Mouse (Mus musculus) G1E (cell line): ENCODE data around the gene C2cd3. TPM values are rescaled to one million over a fixed set of nuclear protein-coding genes. Genes with fewer than 3 reads are reported as not detected.

Experiments used
- ATAC-seq: 2 replicates; pipeline ENCODE4 v1.8.0; 2016; ENCODE audit warnings: mild to moderate bottlenecking; ENCODE audit not compliant: insufficient number of reproducible peaks, poor library complexity, low FRiP score, severe bottlenecking; ENCODE audit errors: extremely low read depth
- DNase-seq: peaks from one replicate; pipeline ENCODE4 v3.0.0; 2012; ENCODE audit warnings: low spot score
- H3K27me3 ChIP-seq: 2 replicates; pipeline ENCODE4 v1.6.1; 2012; ENCODE audit warnings: mild to moderate bottlenecking, low read length, inconsistent platforms; ENCODE audit not compliant: insufficient read depth
- H3K36me3 ChIP-seq: replicated peaks from 2 replicates; pipeline ENCODE3; 2012; ENCODE audit warnings: mild to moderate bottlenecking, inconsistent platforms
- H3K4me1 ChIP-seq: 2 replicates; pipeline ENCODE4 v1.6.1; 2012; ENCODE audit warnings: low read depth, low read length, inconsistent platforms, mixed read lengths; ENCODE audit not compliant: insufficient read depth
- H3K4me3 ChIP-seq: 2 replicates; pipeline ENCODE4 v1.5.1; 2012; ENCODE audit warnings: low read depth, mild to moderate bottlenecking, inconsistent platforms, low read length, moderate library complexity, mixed read lengths
- H3K9me3 ChIP-seq: replicated peaks from 2 replicates; pipeline ENCODE4 v1.6.1; 2012; ENCODE audit warnings: inconsistent platforms
- CTCF ChIP-seq: IDR thresholded peaks from 2 replicates; pipeline ENCODE4 v1.5.1; 2012; ENCODE audit warnings: low read depth, low read length, inconsistent platforms, mixed read lengths
- GATA1 ChIP-seq: IDR thresholded peaks from 2 replicates; pipeline ENCODE4 v1.6.1; 2012; ENCODE audit warnings: borderline replicate concordance, low read length, inconsistent platforms, mixed read lengths
- GATA2 ChIP-seq: IDR thresholded peaks from 2 replicates; pipeline ENCODE4 v1.6.1; 2012; ENCODE audit warnings: low read depth, low read length, inconsistent platforms, borderline replicate concordance
- POLR2AphosphoS5 ChIP-seq: IDR thresholded peaks from 2 replicates; pipeline ENCODE4 v1.6.1; 2012; ENCODE audit warnings: low read depth, low read length, inconsistent platforms; ENCODE audit not compliant: insufficient replicate concordance
- TAL1 ChIP-seq: conservative IDR thresholded peaks from 2 replicates; pipeline ENCODE4 v1.6.1; 2012; ENCODE audit warnings: low read depth, low read length, inconsistent platforms, mixed read lengths
- polyA plus RNA-seq: library from polyadenylated mRNA; stranded (reverse); fragments of >175 nt; gene quantifications from 2 replicates; pipeline ENCODE4 v1.2.3, GENCODE M21; 2012
- total RNA-seq, 2 experiments: library from RNA; stranded (forward) in 1 of 2; stranded (reverse) in 1 of 2; fragments of 200-1000 nt in 1 of 2; fragments of >200 nt in 1 of 2; fragmentation: Nextera tagmentation in 1 of 2; gene quantifications; 2 replicates each; pipeline ENCODE4 v1.2.3; 2014 to 2017

C2cd3 gene
- total and polyA plus RNA-seq, 3 experiments, result 22.6 to 76.2 (median 27.7) TPM

DNA sequence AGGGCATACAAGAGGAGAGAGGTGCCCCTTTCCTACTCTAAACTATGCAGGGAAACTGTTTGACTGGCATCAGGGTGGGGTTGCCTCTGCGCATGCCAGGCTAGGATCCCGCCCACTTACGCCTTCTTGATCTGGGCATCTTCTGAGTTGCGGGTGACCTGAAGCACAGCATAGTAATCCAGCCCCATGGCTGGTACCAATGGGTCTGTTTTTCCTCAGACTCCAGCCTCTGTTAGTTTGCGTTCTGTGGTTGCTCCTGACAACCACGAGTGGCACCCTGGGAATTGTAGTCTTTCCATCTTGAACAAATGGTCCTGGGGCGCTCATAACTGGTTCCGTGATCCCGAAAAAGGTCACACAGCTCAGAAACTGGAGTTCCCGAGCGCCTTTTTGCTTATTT lies 142.5 kb downstream of the C2cd3 start, which contains the start of gene Dnajb13:
Gene Dnajb13, minus strand, starts transcription at position 388 of the 400 bp plus-strand sequence.
- no peak for ATAC-seq
- H3K9me3 ChIP-seq, result no peaks in the 10 kb centered on the region
- H3K4me1 ChIP-seq, result peaks cover 18% of the 10 kb centered on the region
- TF ChIP-seq GATA2, result no peak
- TF ChIP-seq TAL1, result no peak
- no peak for TF ChIP-seq POLR2AphosphoS5
- TF ChIP-seq GATA1, result no peak
- TF ChIP-seq CTCF, result no peak
- H3K4me3 ChIP-seq, result no peak within 1 kb of the TSS
- H3K27me3 ChIP-seq, result peaks cover 56% of the 10 kb centered on the region
- H3K36me3 ChIP-seq, result no peaks in the 10 kb centered on the region
- DNase-seq, result no peak

Other genes with a start within 250 kb of the C2cd3 start
- gene Lipt2, start 213.0 kb upstream of the C2cd3 start, total RNA-seq (2014; fragmentation: Nextera tagmentation), result 8.7 and 11.7 TPM in 2 replicates
- gene Lipt2, start 213.0 kb upstream of the C2cd3 start, total RNA-seq (2017), result 9.1 and 10.9 TPM in 2 replicates
- 5.5 and 6.2 TPM in 2 replicates for gene Lipt2, start 213.0 kb upstream of the C2cd3 start, polyA plus RNA-seq
- 21.8 and 27.6 TPM in 2 replicates for gene Kcne3, start 195.7 kb upstream of the C2cd3 start, total RNA-seq (2014; fragmentation: Nextera tagmentation)
- 71.8 and 73.8 TPM in 2 replicates for gene Kcne3, start 195.7 kb upstream of the C2cd3 start, total RNA-seq (2017)
- gene Kcne3, start 195.7 kb upstream of the C2cd3 start, polyA plus RNA-seq, result 1.5 and 1.6 TPM in 2 replicates
- gene Pgm2l1, start 144.8 kb upstream of the C2cd3 start, total RNA-seq (2014; fragmentation: Nextera tagmentation), result 20.8 and 22.5 TPM in 2 replicates
- 21.0 and 22.6 TPM in 2 replicates for gene Pgm2l1, start 144.8 kb upstream of the C2cd3 start, total RNA-seq (2017)
- gene Pgm2l1, start 144.8 kb upstream of the C2cd3 start, polyA plus RNA-seq, result 21.3 and 21.6 TPM in 2 replicates
- gene P4ha3, start 86.7 kb upstream of the C2cd3 start, total RNA-seq (2014; fragmentation: Nextera tagmentation), result not detected in 2 replicates
- 0.12 and 0.16 TPM in 2 replicates for gene P4ha3, start 86.7 kb upstream of the C2cd3 start, total RNA-seq (2017)
- gene P4ha3, start 86.7 kb upstream of the C2cd3 start, polyA plus RNA-seq, result not detected in 2 replicates
- 45.2 and 57.8 TPM in 2 replicates for gene Ppme1, start 74 bp downstream of the C2cd3 start, total RNA-seq (2014; fragmentation: Nextera tagmentation)
- 85.7 and 87.0 TPM in 2 replicates for gene Ppme1, start 74 bp downstream of the C2cd3 start, total RNA-seq (2017)
- gene Ppme1, start 74 bp downstream of the C2cd3 start, polyA plus RNA-seq, result 54.4 and 61.1 TPM in 2 replicates
- not detected in 2 replicates for gene Ucp3, start 100.8 kb downstream of the C2cd3 start, total RNA-seq (2014; fragmentation: Nextera tagmentation)
- 0.33 TPM in 1 of 2 replicates, not detected in the other for gene Ucp3, start 100.8 kb downstream of the C2cd3 start, total RNA-seq (2017)
- not detected in 2 replicates for gene Ucp3, start 100.8 kb downstream of the C2cd3 start, polyA plus RNA-seq
- gene Ucp2, start 121.1 kb downstream of the C2cd3 start, total RNA-seq (2014; fragmentation: Nextera tagmentation), result 688 and 701 TPM in 2 replicates
- gene Ucp2, start 121.1 kb downstream of the C2cd3 start, total RNA-seq (2017), result 142 and 164 TPM in 2 replicates
- 838 and 989 TPM in 2 replicates for gene Ucp2, start 121.1 kb downstream of the C2cd3 start, polyA plus RNA-seq
- gene Dnajb13, start 142.7 kb downstream of the C2cd3 start, total RNA-seq (2014; fragmentation: Nextera tagmentation), result not detected in 2 replicates
- gene Dnajb13, start 142.7 kb downstream of the C2cd3 start, total RNA-seq (2017), result 0.16 and 0.35 TPM in 2 replicates
- not detected in 2 replicates for gene Dnajb13, start 142.7 kb downstream of the C2cd3 start, polyA plus RNA-seq
- 15.4 and 20.0 TPM in 2 replicates for gene Coa4, start 164.8 kb downstream of the C2cd3 start, total RNA-seq (2014; fragmentation: Nextera tagmentation)
- gene Coa4, start 164.8 kb downstream of the C2cd3 start, total RNA-seq (2017), result 21.9 and 22.0 TPM in 2 replicates
- 9.1 and 9.6 TPM in 2 replicates for gene Coa4, start 164.8 kb downstream of the C2cd3 start, polyA plus RNA-seq
- 97.7 and 112 TPM in 2 replicates for gene Rab6a, start 235.2 kb downstream of the C2cd3 start, total RNA-seq (2014; fragmentation: Nextera tagmentation)
- gene Rab6a, start 235.2 kb downstream of the C2cd3 start, total RNA-seq (2017), result 71.9 and 89.2 TPM in 2 replicates
- gene Rab6a, start 235.2 kb downstream of the C2cd3 start, polyA plus RNA-seq, result 18.8 and 29.6 TPM in 2 replicates
- gene Mrpl48, start 236.1 kb downstream of the C2cd3 start, total RNA-seq (2014; fragmentation: Nextera tagmentation), result 19.4 and 21.4 TPM in 2 replicates
- 41.9 and 46.0 TPM in 2 replicates for gene Mrpl48, start 236.1 kb downstream of the C2cd3 start, total RNA-seq (2017)
- gene Mrpl48, start 236.1 kb downstream of the C2cd3 start, polyA plus RNA-seq, result 1.3 and 1.7 TPM in 2 replicates